Mouse (Mus musculus): ENCODE results near the gene Gipc1.

Gipc1 gene

GRCm38 (mm10) chr8:83647511-83647910, 5.0 kb upstream of the Gipc1 start:
- DNase-seq (ENCODE audit: low read depth in 1 of 2, low spot score in 2 of 2), result no peak

- no peak for DNase-seq (ENCODE audit: low read depth in 1 of 2, low spot score in 2 of 2)
Observed at GRCm38 (mm10) chr8:83648031-83648430, 4.4 kb upstream of the Gipc1 start.

GRCm38 (mm10) chr8:83649699-83650098, 2.8 kb upstream of the Gipc1 start:
- no peak for DNase-seq (ENCODE audit: low read depth in 1 of 2, low spot score in 2 of 2)

- DNase-seq (ENCODE audit: low read depth in 1 of 2, low spot score in 2 of 2), result no peak
Observed at GRCm38 (mm10) chr8:83652744-83653661, 526 bp downstream of the Gipc1 start.

- no peak for DNase-seq (ENCODE audit: low read depth in 1 of 2, low spot score in 2 of 2)
Observed at GRCm38 (mm10) chr8:83653662-83654017, 1.2 kb downstream of the Gipc1 start.

GRCm38 (mm10) chr8:83654725-83655124, 2.2 kb downstream of the Gipc1 start:
- DNase-seq (ENCODE audit: low read depth in 1 of 2, low spot score in 2 of 2), result no peak

- no peak for DNase-seq (ENCODE audit: low read depth in 1 of 2, low spot score in 2 of 2)
Observed at GRCm38 (mm10) chr8:83656043-83656442, 3.6 kb downstream of the Gipc1 start.

- DNase-seq (ENCODE audit: low read depth in 1 of 2, low spot score in 2 of 2), result no peak
Observed at GRCm38 (mm10) chr8:83656484-83657246, 4.2 kb downstream of the Gipc1 start.

- no peak for DNase-seq (ENCODE audit: low read depth in 1 of 2, low spot score in 2 of 2)
Observed at GRCm38 (mm10) chr8:83660545-83660944, 8.1 kb downstream of the Gipc1 start.

GRCm38 (mm10) chr8:83660995-83661680, 8.7 kb downstream of the Gipc1 start:
- DNase-seq (ENCODE audit: low read depth in 1 of 2, low spot score in 2 of 2), result no peak

- DNase-seq (ENCODE audit: low read depth in 1 of 2, low spot score in 2 of 2), result peak; percentile 62 to 88
Observed at GRCm38 (mm10) chr8:83662421-83662826, 9.9 kb downstream of the Gipc1 start.

GRCm38 (mm10) chr8:83664096-83664495, 11.6 kb downstream of the Gipc1 start:
- no peak for DNase-seq (ENCODE audit: low read depth in 1 of 2, low spot score in 2 of 2)

- no peak for DNase-seq (ENCODE audit: low read depth in 1 of 2, low spot score in 2 of 2)
Observed at GRCm38 (mm10) chr8:83664931-83665625, 12.6 kb downstream of the Gipc1 start.

- no peak for DNase-seq (ENCODE audit: low read depth in 1 of 2, low spot score in 2 of 2)
Observed at GRCm38 (mm10) chr8:83665969-83666865, 13.7 kb downstream of the Gipc1 start, which contains the start of gene Ptger1. Gene Ptger1, plus strand, starts transcription at chr8:83666678.

GRCm38 (mm10) chr8:83666866-83667234, 14.4 kb downstream of the Gipc1 start:
- DNase-seq (ENCODE audit: low read depth in 1 of 2, low spot score in 2 of 2), result no peak

- DNase-seq (ENCODE audit: low read depth in 1 of 2, low spot score in 2 of 2), result no peak
Observed at GRCm38 (mm10) chr8:83667526-83667925, 15.0 kb downstream of the Gipc1 start.

GRCm38 (mm10) chr8:83668010-83668916, 15.8 kb downstream of the Gipc1 start:
- DNase-seq (ENCODE audit: low read depth in 1 of 2, low spot score in 2 of 2), result no peak

GRCm38 (mm10) chr8:83669013-83669412, 16.5 kb downstream of the Gipc1 start:
- DNase-seq (ENCODE audit: low read depth in 1 of 2, low spot score in 2 of 2), result no peak

- DNase-seq (ENCODE audit: low read depth in 1 of 2, low spot score in 2 of 2), result no peak
Observed at GRCm38 (mm10) chr8:83672936-83673335, 20.5 kb downstream of the Gipc1 start.

Measured in monocyte, adult 2 months (primary cell).